Mouse (Mus musculus): ENCODE measurements around the gene Dchs1. TPM values are rescaled to one million over a fixed set of nuclear protein-coding genes. Genes with fewer than 3 reads are reported as not detected.
A peak's percentile ranks its signal among the peaks of the same experiment; 100 is the strongest.
"Not testable (repeated sequence)": the region's sequence is repeated elsewhere in the genome, so short reads cannot be mapped to it uniquely, and the experiment has no call there.

Gene Dchs1
- total and polyA plus RNA-seq, 2 experiments from 2014 or later = 6.6 to 109 TPM

GRCm38 (mm10) chr7:105740089-105740795 lies 47.2 kb downstream of the Dchs1 start:
- H3K4me2 ChIP-seq (ENCODE audit: low read depth, low read length) = no peak overlapping the region
- no peak for DNase-seq (ENCODE audit: low spot score)

DNA sequence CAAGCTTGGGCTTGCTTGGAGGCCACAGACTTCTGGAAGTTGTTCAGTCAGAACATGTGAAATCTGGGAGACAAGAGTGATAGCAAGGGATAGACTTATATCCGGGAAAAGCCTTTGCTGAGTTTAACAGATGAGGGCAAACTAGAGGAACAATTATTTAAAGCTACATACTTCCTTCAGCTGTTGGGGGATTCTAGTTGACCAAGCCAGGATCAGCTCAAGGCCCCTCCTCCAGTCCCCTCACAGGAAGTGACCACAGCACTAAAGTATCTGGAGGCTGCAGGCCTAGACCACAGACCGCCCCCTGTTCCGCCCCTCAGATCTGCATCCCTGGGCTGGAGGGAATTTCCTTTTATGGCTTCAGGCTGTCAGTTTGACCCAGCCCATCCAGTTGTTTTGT lies 48.5 kb downstream of the Dchs1 start:
- Histone ChIP-seq H3K4me3 (ENCODE audit: low read length) (no peak overlapping the region), H3K36me3 (ENCODE audit: insufficient read depth, low read length) (peaks cover 26% of the 10 kb centered on the region), H3K27ac (no peak overlapping the region), H3K4me2 (ENCODE audit: low read depth, low read length) (no peak overlapping the region), H3K27me3 (ENCODE audit: insufficient read depth, low read length) (no peaks in the 10 kb centered on the region), H3K9me3 (ENCODE audit: low read length) (no peaks in the 10 kb centered on the region), H3K9ac (replicated peaks; ENCODE audit: low read length) (no peak overlapping the region), H3K4me1 (ENCODE audit: insufficient read depth, low read length) (0 out of 2 replicates have a peak, but pooled peaks cover 5% of the 10 kb centered on the region)
- no peak for TF ChIP-seq CTCF (IDR thresholded peaks at IDR 0.05; ENCODE audit: low read depth)
- 34% methylated on average over 3 of the region's 3 CpGs for WGBS
- no peak for ATAC-seq
- DNase-seq (ENCODE audit: low spot score) = no peak

More at GRCm38 (mm10) chr7:105740089-105740795, 47.2 kb downstream of the Dchs1 start:
- no peak overlapping the region for H3K9ac ChIP-seq (replicated peaks; ENCODE audit: low read length)
- no peak overlapping the region for H3K4me3 ChIP-seq (ENCODE audit: low read length)
- no peak for ATAC-seq
- WGBS = 70% methylated on average over 13 of the region's 13 CpGs
- H3K9me3 ChIP-seq (ENCODE audit: low read length) = no peaks in the 10 kb centered on the region
- peaks cover 22% of the 10 kb centered on the region for H3K36me3 ChIP-seq (ENCODE audit: insufficient read depth, low read length)
- H3K27me3 ChIP-seq (ENCODE audit: insufficient read depth, low read length) = no peaks in the 10 kb centered on the region
- no peak overlapping the region for H3K27ac ChIP-seq
- TF ChIP-seq CTCF (IDR thresholded peaks at IDR 0.05; ENCODE audit: low read depth) = no peak
- 0 out of 2 replicates have a peak, but pooled peaks cover 5% of the 10 kb centered on the region for H3K4me1 ChIP-seq (ENCODE audit: insufficient read depth, low read length)

- peaks cover 31% of the 10 kb centered on the region for H3K36me3 ChIP-seq (ENCODE audit: insufficient read depth, low read length)
- 83% methylated on average over 2 of the region's 2 CpGs for WGBS
- peak overlapping the region; percentile 95 for H3K4me2 ChIP-seq (ENCODE audit: low read depth, low read length)
- DNase-seq (ENCODE audit: low spot score) (no peak), ATAC-seq (no peak)
- H3K27me3 ChIP-seq (ENCODE audit: insufficient read depth, low read length) = no peaks in the 10 kb centered on the region
- 0 out of 2 replicates have a peak, but pooled peaks cover 5% of the 10 kb centered on the region for H3K4me1 ChIP-seq (ENCODE audit: insufficient read depth, low read length)
- no peak for TF ChIP-seq CTCF (IDR thresholded peaks at IDR 0.05; ENCODE audit: low read depth)
- no peak overlapping the region for H3K4me3 ChIP-seq (ENCODE audit: low read length)
- no peak overlapping the region for H3K27ac ChIP-seq
- no peaks in the 10 kb centered on the region for H3K9me3 ChIP-seq (ENCODE audit: low read length)
- H3K9ac ChIP-seq (replicated peaks; ENCODE audit: low read length) = no peak overlapping the region
Observed at GRCm38 (mm10) chr7:105738286-105738685, 49.2 kb downstream of the Dchs1 start.

DNA sequence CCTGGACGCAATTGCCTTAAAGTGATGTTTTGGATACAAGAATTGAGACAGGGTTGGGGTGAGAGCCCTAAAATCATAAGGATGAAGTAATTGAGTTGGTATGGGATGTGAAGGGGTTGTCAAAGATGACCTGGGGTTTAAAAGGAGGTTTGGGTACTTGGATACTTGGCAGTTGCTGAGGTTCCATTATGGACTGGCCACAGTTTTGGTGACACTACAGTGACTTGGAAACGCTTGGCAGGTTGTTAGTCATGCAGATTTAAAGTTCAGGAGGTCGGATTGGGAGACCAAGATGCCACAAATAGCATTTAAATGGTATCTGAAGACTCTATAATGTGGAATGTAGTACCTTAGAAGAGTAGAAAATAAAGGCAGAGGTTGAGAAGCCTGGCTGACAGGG lies 49.8 kb downstream of the Dchs1 start:
- WGBS = 21% methylated on average over 3 of the region's 3 CpGs
- TF ChIP-seq CTCF (IDR thresholded peaks at IDR 0.05; ENCODE audit: low read depth) = no peak
- Histone ChIP-seq H3K36me3 (ENCODE audit: insufficient read depth, low read length) (peaks cover 37% of the 10 kb centered on the region), H3K4me2 (ENCODE audit: low read depth, low read length) (peak overlapping the region; percentile 95), H3K9ac (replicated peaks; ENCODE audit: low read length) (peak overlapping the region; percentile 77; the same call in 1 of the 2 replicates), H3K9me3 (ENCODE audit: low read length) (no peaks in the 10 kb centered on the region), H3K4me3 (ENCODE audit: low read length) (peak overlapping the region; percentile 57), H3K27me3 (ENCODE audit: insufficient read depth, low read length) (no peaks in the 10 kb centered on the region), H3K4me1 (ENCODE audit: insufficient read depth, low read length) (0 out of 2 replicates have a peak, but pooled peaks cover 5% of the 10 kb centered on the region), H3K27ac (0 out of 2 replicates have a peak overlapping the region, but pooled peaks have one; percentile 82)
- no peak for DNase-seq (ENCODE audit: low spot score)
- ATAC-seq = no peak

- Histone ChIP-seq H3K27ac (peak within 1 kb of the TSS; percentile 82), H3K9me3 (ENCODE audit: low read length) (no peaks in the 10 kb centered on the region), H3K4me1 (ENCODE audit: insufficient read depth, low read length) (0 out of 2 replicates have a peak, but pooled peaks cover 5% of the 10 kb centered on the region), H3K36me3 (ENCODE audit: insufficient read depth, low read length) (peaks cover 37% of the 10 kb centered on the region), H3K4me3 (ENCODE audit: low read length) (peak within 1 kb of the TSS; percentile 57), H3K27me3 (ENCODE audit: insufficient read depth, low read length) (no peaks in the 10 kb centered on the region), H3K9ac (replicated peaks; ENCODE audit: low read length) (peak within 1 kb of the TSS; percentile 77), H3K4me2 (ENCODE audit: low read depth, low read length) (peak within 1 kb of the TSS; percentile 95)
- WGBS = under 1% methylated on average over 30 of the region's 30 CpGs
- no peak for TF ChIP-seq CTCF (IDR thresholded peaks at IDR 0.05; ENCODE audit: low read depth)
- ATAC-seq = peak; percentile 6; the same call in 1 of the 2 replicates
- peak; percentile 31 for DNase-seq (ENCODE audit: low spot score)
Observed at GRCm38 (mm10) chr7:105736911-105737521, 50.4 kb downstream of the Dchs1 start, which contains the start of gene Rrp8. Rrp8 (minus strand) TSS chr7:105737385.

DNA sequence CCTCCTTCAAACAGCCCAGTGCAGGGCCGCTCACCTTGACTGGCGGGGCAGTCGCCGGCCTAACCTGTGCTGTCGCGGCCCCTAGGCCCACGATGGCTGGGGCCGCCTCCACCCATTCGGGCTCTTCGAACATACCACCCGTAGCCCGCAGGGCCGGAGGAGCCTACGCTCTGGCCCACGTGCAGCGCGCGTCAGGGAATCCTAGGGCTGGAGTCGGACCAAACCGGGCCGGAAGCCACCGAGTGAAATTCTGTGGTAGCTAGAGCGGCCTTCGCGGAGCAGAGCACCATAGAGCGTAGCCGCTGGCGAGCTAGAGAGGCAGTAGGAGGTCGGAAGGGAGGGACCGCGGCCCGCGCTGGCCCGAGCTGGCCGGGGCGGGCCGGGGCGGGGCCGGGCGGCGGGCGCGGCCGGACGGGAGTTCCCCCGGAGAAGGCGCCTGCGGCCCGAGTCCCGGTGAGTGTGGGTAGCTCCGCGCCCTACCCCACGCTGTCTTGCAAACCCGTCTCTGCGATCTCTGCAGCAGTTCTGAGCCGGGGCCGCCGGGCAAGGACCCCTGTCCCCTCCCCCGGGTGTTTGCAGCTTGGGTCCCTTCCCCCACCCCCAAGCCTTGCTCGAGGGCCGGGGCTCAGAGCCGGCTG lies 51.1 kb downstream of the Dchs1 start, which contains the start of gene Ilk:
Gene Ilk (plus strand): TSS at position 329 of the 638 bp plus-strand sequence.
- H3K36me3 ChIP-seq (ENCODE audit: insufficient read depth, low read length) = peaks cover 31% of the 10 kb centered on the region
- peak; percentile 94 for DNase-seq (ENCODE audit: low spot score)
- H3K9ac ChIP-seq (replicated peaks; ENCODE audit: low read length) = peak within 1 kb of the TSS; percentile 77
- H3K4me2 ChIP-seq (ENCODE audit: low read depth, low read length) = peak within 1 kb of the TSS; percentile 95
- peak within 1 kb of the TSS; percentile 57 for H3K4me3 ChIP-seq (ENCODE audit: low read length)
- no peaks in the 10 kb centered on the region for H3K27me3 ChIP-seq (ENCODE audit: insufficient read depth, low read length)
- peak within 1 kb of the TSS; percentile 82 for H3K27ac ChIP-seq
- TF ChIP-seq CTCF (IDR thresholded peaks at IDR 0.05; ENCODE audit: low read depth) = no peak
- 0 out of 2 replicates have a peak, but pooled peaks cover 5% of the 10 kb centered on the region for H3K4me1 ChIP-seq (ENCODE audit: insufficient read depth, low read length)
- no peaks in the 10 kb centered on the region for H3K9me3 ChIP-seq (ENCODE audit: low read length)
- under 1% methylated on average over 51 of the region's 62 CpGs for WGBS
- peak; percentile 97 for ATAC-seq

GRCm38 (mm10) chr7:105735464-105735863 lies 52.0 kb downstream of the Dchs1 start:
- WGBS = 57% methylated on average over 4 of the region's 4 CpGs
- H3K4me2 ChIP-seq (ENCODE audit: low read depth, low read length) = peak overlapping the region; percentile 95
- H3K36me3 ChIP-seq (ENCODE audit: insufficient read depth, low read length) = peaks cover 26% of the 10 kb centered on the region; the same call in 1 of the 2 replicates
- not testable (repeated sequence) for H3K9me3 ChIP-seq (ENCODE audit: low read length); H3K27me3 ChIP-seq (ENCODE audit: insufficient read depth, low read length); H3K4me1 ChIP-seq (ENCODE audit: insufficient read depth, low read length); DNase-seq (ENCODE audit: low spot score); ATAC-seq; H3K27ac ChIP-seq
- peak overlapping the region; percentile 57 for H3K4me3 ChIP-seq (ENCODE audit: low read length)
- peak overlapping the region; percentile 77; the same call in 1 of the 2 replicates for H3K9ac ChIP-seq (replicated peaks; ENCODE audit: low read length)

Measured in hindbrain, postnatal 0 days (tissue).